Mouse (Mus musculus) C2C12 (cell line): ENCODE data around the gene 1110051M20Rik.

ENCODE experiments used
- CTCF ChIP-seq: IDR thresholded peaks from one replicate; pipeline ENCODE4 v1.5.1; 2011; ENCODE audit not compliant: control insufficient read depth, insufficient read depth, insufficient read length
- FOSL1 ChIP-seq: IDR thresholded peaks from one replicate; pipeline ENCODE4 v1.8.0; 2011; ENCODE audit warnings: mild to moderate bottlenecking, low read length; ENCODE audit not compliant: poor library complexity, insufficient read depth, severe bottlenecking
- MAX ChIP-seq: IDR thresholded peaks from one replicate; pipeline ENCODE4 v1.6.1; 2011; ENCODE audit warnings: mild to moderate bottlenecking, control low read depth
- MYOD1 ChIP-seq: IDR thresholded peaks from one replicate; pipeline ENCODE4 v1.6.1; 2011; ENCODE audit warnings: low read depth; ENCODE audit not compliant: control insufficient read depth, insufficient read length
- MYOG ChIP-seq: IDR thresholded peaks from one replicate; pipeline ENCODE4 v1.6.1; 2011; ENCODE audit not compliant: control insufficient read depth, insufficient read length; ENCODE audit errors: extremely low read depth
- USF1 ChIP-seq: IDR thresholded peaks from one replicate; pipeline ENCODE4 v1.6.1; 2011; ENCODE audit warnings: low read depth, mild to moderate bottlenecking, control low read depth, moderate library complexity

DNA sequence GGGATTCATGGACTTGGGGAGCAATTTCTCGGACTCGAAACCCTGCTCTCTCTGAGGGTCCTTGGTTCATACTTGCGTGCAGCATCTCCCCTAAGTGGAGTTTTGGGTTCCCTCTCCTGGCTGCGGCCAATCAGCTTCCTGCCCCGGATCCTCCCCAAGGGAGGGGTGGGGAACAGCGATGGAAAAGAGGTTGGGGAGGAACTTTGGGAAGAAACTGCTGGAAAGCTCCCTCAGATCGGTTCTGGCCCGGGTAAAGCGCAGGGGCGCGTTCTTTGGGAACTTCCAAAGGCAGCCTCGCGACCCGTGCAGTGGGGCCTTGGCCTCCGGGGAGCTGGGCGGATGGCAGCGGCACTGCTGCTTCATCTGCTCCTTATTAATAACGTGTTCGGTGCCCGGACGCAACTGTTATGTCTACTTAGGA, 13.8 kb upstream of the 1110051M20Rik start:
- TF ChIP-seq CTCF = no peak
- TF ChIP-seq MAX = no peak
- no peak for TF ChIP-seq MYOG
- TF ChIP-seq MYOD1 = no peak
- TF ChIP-seq USF1 = no peak
- no peak for TF ChIP-seq FOSL1
